Mouse (Mus musculus) gastrocnemius, adult 8-10 months (tissue): ENCODE results near the gene Gm36028. TPM values are rescaled to one million over a fixed set of nuclear protein-coding genes. Genes with fewer than 3 reads are reported as not detected.
A peak's percentile ranks its signal among the peaks of the same experiment; 100 is the strongest.

Experiments used
- DNase-seq, 2 experiments: peaks; one replicate each; pipeline ENCODE4 v3.0.0; 2022; ENCODE audit warnings: low spot score in 2 of 2
- total RNA-seq, 4 experiments: library from RNA; stranded (reverse); gene quantifications; 2 replicates each; pipeline ENCODE4 v1.2.4; 2022

The Gm36028 gene
- total RNA-seq, result not detected

GRCm38 (mm10) chr16:37861029-37861428, at the start of gene Gm36028:
TSS of gene Gm36028 (minus strand) at chr16:37861146.
- no peak for DNase-seq

- DNase-seq, result no peak
These were observed 45.5 kb upstream of the Gm36028 start for GRCm38 (mm10) chr16:37906456-37906855.

GRCm38 (mm10) chr16:37901318-37901717, 40.4 kb upstream of the Gm36028 start:
- DNase-seq, result no peak

- DNase-seq, result no peak
These were observed 38.4 kb upstream of the Gm36028 start for GRCm38 (mm10) chr16:37899357-37899756.

- no peak for DNase-seq
These were observed 37.8 kb upstream of the Gm36028 start for GRCm38 (mm10) chr16:37898790-37899189.

- no peak for DNase-seq
These were observed 33.0 kb upstream of the Gm36028 start for GRCm38 (mm10) chr16:37893942-37894341.

GRCm38 (mm10) chr16:37893381-37893780, 32.4 kb upstream of the Gm36028 start:
- DNase-seq, result no peak

GRCm38 (mm10) chr16:37892667-37893066, 31.7 kb upstream of the Gm36028 start:
- no peak for DNase-seq

- DNase-seq, result no peak
These were observed 28.0 kb upstream of the Gm36028 start for GRCm38 (mm10) chr16:37888986-37889385.

- no peak for DNase-seq
These were observed 20.2 kb upstream of the Gm36028 start for GRCm38 (mm10) chr16:37881168-37881567.

- no peak for DNase-seq
These were observed 18.9 kb upstream of the Gm36028 start for GRCm38 (mm10) chr16:37879750-37880419.

- DNase-seq, result no peak
These were observed 18.1 kb upstream of the Gm36028 start for GRCm38 (mm10) chr16:37878951-37879505.

GRCm38 (mm10) chr16:37877406-37877805, 16.5 kb upstream of the Gm36028 start:
- DNase-seq, result no peak

GRCm38 (mm10) chr16:37874501-37875235, 13.7 kb upstream of the Gm36028 start:
- no peak for DNase-seq

- peak in 1 of 2 experiments; percentile 40 for DNase-seq
These were observed 10.3 kb upstream of the Gm36028 start for GRCm38 (mm10) chr16:37871112-37871715.

- no peak for DNase-seq
These were observed 8.7 kb upstream of the Gm36028 start for GRCm38 (mm10) chr16:37869470-37870231.

- DNase-seq, result peak; percentile 49 to 57
These were observed 7.8 kb upstream of the Gm36028 start for GRCm38 (mm10) chr16:37868506-37869469.

- DNase-seq, result peak; percentile 75 to 78
These were observed 7.0 kb upstream of the Gm36028 start, which contains the start of gene Lrrc58 for GRCm38 (mm10) chr16:37867791-37868505. TSS of gene Lrrc58 (plus strand) at chr16:37868389.

GRCm38 (mm10) chr16:37865841-37866240, 4.9 kb upstream of the Gm36028 start:
- DNase-seq, result no peak
